Mouse (Mus musculus): ENCODE measurements around the gene Ccdc51. TPM values are rescaled to one million over a fixed set of nuclear protein-coding genes. Genes with fewer than 3 reads are reported as not detected.
A peak's percentile ranks its signal among the peaks of the same experiment; 100 is the strongest.

The Ccdc51 gene
- polyA plus RNA-seq, 1 experiment from 2014 or later: 14.2 TPM

DNA sequence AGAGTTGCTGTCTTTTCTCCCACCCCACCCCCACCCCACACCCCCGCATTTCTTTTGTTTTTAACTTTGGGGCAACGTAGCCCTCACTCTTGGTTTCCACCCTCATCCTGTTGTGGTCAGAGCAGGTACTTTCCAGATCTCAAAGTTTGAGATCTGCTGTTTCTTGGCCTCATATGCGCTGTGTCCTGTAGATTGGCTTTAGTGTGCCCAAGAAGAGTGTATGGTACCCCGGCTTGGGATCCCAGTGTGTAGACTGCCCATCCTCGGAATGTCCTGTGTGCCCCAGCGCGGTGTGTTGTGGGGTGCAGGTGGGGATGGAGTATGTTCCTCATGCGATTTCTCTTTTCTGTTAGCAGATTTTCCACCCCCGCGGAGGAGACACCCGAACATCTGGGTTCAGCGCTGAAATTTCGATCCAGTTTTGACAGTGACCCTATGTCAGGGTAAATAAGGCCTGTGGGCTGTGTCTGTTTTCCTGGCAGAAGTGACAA is 31.2 kb upstream of the Ccdc51 start:
- H3K9ac ChIP-seq: no peak overlapping the region
- no peaks in the 10 kb centered on the region for H3K9me3 ChIP-seq (replicated peaks)
- H3K4me1 ChIP-seq (replicated peaks): peaks cover 14% of the 10 kb centered on the region
- H3K4me2 ChIP-seq: no peak overlapping the region
- 84% methylated on average over 13 of the region's 13 CpGs for whole genome bisulfite sequencing
- ATAC-seq (replicated peaks; ENCODE audit: insufficient number of reproducible peaks, insufficient read depth, low FRiP score, low read depth): no peak
- H3K4me3 ChIP-seq: no peak overlapping the region; the same call in 1 of the 2 replicates
- H3K27ac ChIP-seq: no peak overlapping the region
- no peaks in the 10 kb centered on the region for H3K36me3 ChIP-seq
- H3K27me3 ChIP-seq: no peaks in the 10 kb centered on the region

DNA sequence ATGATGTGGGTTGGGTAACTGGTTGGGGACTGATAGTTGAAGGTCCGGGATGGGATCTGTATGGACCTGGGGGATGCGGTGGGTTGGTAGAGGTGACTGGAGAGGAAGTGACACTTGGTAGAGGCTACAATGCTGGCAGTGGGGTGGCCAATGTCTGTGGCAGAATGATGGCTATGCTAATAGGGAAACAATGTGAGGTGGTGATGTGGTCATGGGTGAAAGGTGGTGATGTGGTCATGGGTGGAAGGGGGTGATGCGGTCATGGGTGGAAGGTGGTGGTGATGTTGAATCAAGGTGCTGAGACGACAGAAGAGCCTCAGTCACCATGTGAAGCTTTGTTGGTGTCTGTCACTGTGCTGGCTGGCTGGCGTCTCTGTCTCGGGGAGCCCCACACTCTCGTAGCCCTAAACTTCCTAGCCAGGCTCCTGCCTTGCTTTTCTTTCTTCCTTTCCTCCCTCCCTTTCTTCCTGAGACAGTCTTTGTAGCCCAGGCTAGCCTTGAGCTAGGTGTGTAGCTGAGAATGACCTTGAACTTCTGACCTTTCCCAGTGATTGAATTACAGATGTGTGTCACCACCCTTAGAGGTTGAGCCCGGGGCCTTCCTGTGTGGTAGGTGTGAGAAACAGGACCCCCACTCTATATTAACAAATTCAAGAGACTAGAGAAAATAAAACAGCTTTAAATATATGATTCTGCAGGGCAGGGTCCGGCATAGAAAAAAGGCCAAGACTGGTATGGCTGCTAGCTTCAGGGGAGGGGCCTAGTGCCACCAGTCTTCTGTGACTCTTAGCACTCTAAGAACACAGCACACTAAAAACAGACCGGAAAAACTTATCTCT is 30.4 kb upstream of the Ccdc51 start:
- no peaks in the 10 kb centered on the region for H3K36me3 ChIP-seq
- no peak for ATAC-seq (replicated peaks; ENCODE audit: insufficient number of reproducible peaks, insufficient read depth, low FRiP score, low read depth)
- H3K27me3 ChIP-seq: no peaks in the 10 kb centered on the region
- no peak overlapping the region for H3K4me3 ChIP-seq
- 86% methylated on average over 10 of the region's 10 CpGs for WGBS
- H3K27ac ChIP-seq: no peak overlapping the region
- no peaks in the 10 kb centered on the region for H3K9me3 ChIP-seq (replicated peaks)
- H3K4me2 ChIP-seq: no peak overlapping the region
- peaks cover 14% of the 10 kb centered on the region for H3K4me1 ChIP-seq (replicated peaks)
- H3K9ac ChIP-seq: no peak overlapping the region

DNA sequence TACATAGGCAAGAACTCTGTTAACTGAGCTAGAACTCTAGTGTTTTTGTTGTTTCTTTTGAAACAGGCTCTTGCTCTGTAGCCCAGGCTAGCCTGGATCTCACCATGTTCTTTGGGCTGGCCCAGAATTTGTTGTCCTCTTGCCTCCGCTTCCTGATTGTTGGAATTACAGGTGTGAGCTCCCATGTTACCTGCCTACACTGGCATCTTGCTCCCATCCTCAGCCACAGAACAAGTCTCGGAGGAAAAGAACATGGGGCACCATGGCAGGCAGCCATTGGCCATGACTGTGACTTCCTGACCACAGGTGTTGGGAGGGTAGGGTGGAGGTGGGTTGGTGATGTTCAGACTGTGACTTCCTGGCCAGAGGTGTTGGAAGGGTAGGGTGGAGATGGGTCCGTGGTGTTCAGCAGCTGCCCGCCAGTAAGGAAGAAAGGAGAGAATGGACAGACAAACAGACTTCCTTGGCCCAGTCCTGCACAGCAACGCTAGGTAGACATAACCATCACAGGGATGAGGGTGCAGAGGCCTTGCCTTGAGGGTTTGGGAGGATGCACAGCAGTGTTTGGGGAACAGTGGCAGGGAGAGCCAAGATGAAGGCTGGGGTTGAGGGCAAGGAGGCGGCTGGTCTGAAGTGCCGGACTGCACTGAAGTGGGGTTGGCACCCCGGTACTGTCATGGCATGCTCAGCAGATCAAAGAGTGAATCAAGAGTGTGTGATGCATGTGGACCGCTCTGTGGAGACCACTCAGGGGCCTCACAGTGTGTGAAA is 29.6 kb upstream of the Ccdc51 start:
- no peak for ATAC-seq (replicated peaks; ENCODE audit: insufficient number of reproducible peaks, insufficient read depth, low FRiP score, low read depth)
- Histone ChIP-seq H3K27ac (no peak overlapping the region), H3K4me3 (no peak overlapping the region), H3K27me3 (no peaks in the 10 kb centered on the region), H3K36me3 (peaks cover 7% of the 10 kb centered on the region; the same call in 1 of the 2 replicates), H3K9ac (no peak overlapping the region), H3K4me1 (replicated peaks) (peaks cover 15% of the 10 kb centered on the region), H3K9me3 (replicated peaks) (no peaks in the 10 kb centered on the region), H3K4me2 (no peak overlapping the region)
- WGBS: 87% methylated on average over 9 of the region's 9 CpGs

DNA sequence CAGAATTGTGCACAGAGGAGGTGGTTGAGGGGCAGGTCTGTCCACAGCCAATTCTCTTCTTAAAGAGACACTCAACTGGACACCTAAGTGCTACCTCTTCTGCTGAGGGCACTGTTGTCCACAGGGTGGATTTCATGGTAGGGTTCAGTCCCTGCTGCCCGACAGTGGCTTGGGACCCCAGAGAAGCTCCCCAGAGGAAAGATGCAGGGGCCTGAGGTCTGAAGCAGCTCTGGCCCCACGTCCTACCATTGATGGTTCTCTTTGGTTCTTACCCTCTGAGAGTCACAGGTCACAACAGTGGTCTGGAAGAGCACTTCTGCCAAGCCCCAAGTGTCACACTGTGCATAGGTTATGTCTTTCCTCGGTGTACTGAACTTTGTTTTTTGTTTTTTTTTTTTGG is 28.9 kb upstream of the Ccdc51 start:
- Histone ChIP-seq H3K9ac (no peak overlapping the region), H3K4me3 (no peak overlapping the region), H3K4me2 (no peak overlapping the region), H3K9me3 (replicated peaks) (no peaks in the 10 kb centered on the region), H3K4me1 (replicated peaks) (peaks cover 21% of the 10 kb centered on the region), H3K27ac (no peak overlapping the region), H3K36me3 (peaks cover 14% of the 10 kb centered on the region), H3K27me3 (no peaks in the 10 kb centered on the region)
- 75% methylated on average over 3 of the region's 3 CpGs for WGBS
- no peak for ATAC-seq (replicated peaks; ENCODE audit: insufficient number of reproducible peaks, insufficient read depth, low FRiP score, low read depth)

DNA sequence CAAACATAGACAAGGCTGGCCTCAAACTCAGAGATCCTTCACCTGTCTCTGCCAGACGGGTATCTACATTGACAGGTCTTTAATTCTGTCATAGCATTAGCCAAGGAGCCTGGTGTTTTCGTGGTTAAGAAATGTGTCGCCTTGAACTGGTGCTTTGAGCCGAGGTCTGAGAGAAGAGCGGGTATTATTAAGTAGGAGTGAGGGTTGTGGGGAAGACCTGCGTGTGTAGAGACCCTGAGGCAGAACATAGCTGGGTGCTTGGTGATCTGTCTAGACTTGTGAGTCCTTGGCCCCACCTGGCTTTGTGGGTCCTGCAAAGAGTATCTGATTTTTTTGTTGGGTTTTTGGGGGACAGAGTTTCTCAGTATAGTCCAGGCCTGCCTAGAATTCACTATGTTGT is 28.4 kb upstream of the Ccdc51 start:
- no peak overlapping the region for H3K9ac ChIP-seq
- H3K27me3 ChIP-seq: no peaks in the 10 kb centered on the region
- H3K27ac ChIP-seq: peak overlapping the region; percentile 79
- peaks cover 16% of the 10 kb centered on the region for H3K36me3 ChIP-seq
- no peaks in the 10 kb centered on the region for H3K9me3 ChIP-seq (replicated peaks)
- H3K4me2 ChIP-seq: no peak overlapping the region
- no peak for ATAC-seq (replicated peaks; ENCODE audit: insufficient number of reproducible peaks, insufficient read depth, low FRiP score, low read depth)
- peaks cover 26% of the 10 kb centered on the region for H3K4me1 ChIP-seq (replicated peaks)
- WGBS: 73% methylated on average over 6 of the region's 6 CpGs
- H3K4me3 ChIP-seq: no peak overlapping the region

DNA sequence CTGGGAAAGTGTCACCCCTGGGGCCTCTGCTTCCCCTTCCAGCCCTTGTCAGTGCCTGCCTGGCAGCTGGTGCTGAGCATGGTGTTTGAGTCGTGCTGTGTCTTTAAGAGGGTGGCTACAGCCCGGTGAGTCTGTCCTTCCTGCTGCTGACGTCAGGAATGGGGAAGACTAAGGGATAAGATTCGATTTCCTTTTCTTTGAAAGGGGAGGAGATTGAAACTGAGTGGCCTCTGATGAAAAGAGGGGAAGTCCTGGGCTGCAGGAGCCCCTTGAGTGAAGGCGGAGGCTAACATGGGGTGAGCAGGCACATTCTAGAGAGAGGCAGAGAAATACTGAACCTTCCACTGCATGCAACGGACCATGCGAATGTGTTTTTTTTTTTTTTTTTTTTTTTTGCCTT is 27.6 kb upstream of the Ccdc51 start:
- 10% methylated on average over 7 of the region's 7 CpGs for WGBS
- Histone ChIP-seq H3K9ac (peak overlapping the region; percentile 36; the same call in 1 of the 2 replicates), H3K4me2 (peak overlapping the region; percentile 57), H3K4me3 (peak overlapping the region; percentile 41), H3K9me3 (replicated peaks) (no peaks in the 10 kb centered on the region), H3K36me3 (peaks cover 16% of the 10 kb centered on the region), H3K27me3 (no peaks in the 10 kb centered on the region), H3K4me1 (replicated peaks) (peaks cover 34% of the 10 kb centered on the region), H3K27ac (peak overlapping the region; percentile 79)
- peak; percentile 78 for ATAC-seq (replicated peaks; ENCODE audit: insufficient number of reproducible peaks, insufficient read depth, low FRiP score, low read depth)

DNA sequence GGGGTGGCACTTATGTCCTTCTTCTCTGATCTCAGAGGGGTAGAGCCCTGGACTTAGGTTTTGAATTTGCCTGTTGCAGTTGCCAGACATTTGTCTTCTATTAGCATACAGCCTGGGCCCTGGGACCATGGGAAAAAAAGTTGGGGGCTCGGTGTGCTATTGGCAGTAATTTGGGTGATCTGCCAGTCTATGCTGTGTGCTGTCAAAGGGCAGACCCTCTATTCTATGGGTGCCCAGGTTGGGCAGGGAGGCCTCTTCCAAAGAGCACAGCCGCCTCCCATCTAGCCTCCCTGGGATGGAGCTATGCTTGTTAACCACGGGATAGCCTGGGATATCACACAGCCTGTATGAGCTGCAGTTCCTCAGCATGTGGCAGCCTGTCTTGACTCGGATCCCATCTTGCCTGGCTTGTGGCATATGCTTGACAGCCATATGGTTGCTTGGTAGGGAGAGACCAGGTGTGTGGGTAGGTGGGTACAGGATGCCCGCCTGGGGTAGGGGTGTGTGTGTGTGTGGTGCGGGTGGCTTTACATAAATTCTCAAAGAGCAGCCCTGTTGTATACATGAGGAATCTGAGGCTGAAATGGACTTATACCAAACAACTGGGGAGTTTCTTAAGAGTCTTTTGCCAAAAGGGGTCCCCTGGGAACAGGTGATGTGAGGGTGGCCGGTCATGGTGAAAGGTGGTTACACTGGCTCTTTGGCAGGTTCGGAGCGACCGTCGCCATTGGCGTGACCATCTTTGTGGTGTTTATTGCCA is 26.8 kb upstream of the Ccdc51 start:
- peaks cover 16% of the 10 kb centered on the region for H3K36me3 ChIP-seq
- no peaks in the 10 kb centered on the region for H3K9me3 ChIP-seq (replicated peaks)
- H3K27me3 ChIP-seq: no peaks in the 10 kb centered on the region
- peak overlapping the region; percentile 41 for H3K4me3 ChIP-seq
- no peak for ATAC-seq (replicated peaks; ENCODE audit: insufficient number of reproducible peaks, insufficient read depth, low FRiP score, low read depth)
- peak overlapping the region; percentile 79 for H3K27ac ChIP-seq
- peaks cover 36% of the 10 kb centered on the region for H3K4me1 ChIP-seq (replicated peaks)
- peak overlapping the region; percentile 57 for H3K4me2 ChIP-seq
- WGBS: 90% methylated on average over 12 of the region's 12 CpGs
- H3K9ac ChIP-seq: peak overlapping the region; percentile 36

DNA sequence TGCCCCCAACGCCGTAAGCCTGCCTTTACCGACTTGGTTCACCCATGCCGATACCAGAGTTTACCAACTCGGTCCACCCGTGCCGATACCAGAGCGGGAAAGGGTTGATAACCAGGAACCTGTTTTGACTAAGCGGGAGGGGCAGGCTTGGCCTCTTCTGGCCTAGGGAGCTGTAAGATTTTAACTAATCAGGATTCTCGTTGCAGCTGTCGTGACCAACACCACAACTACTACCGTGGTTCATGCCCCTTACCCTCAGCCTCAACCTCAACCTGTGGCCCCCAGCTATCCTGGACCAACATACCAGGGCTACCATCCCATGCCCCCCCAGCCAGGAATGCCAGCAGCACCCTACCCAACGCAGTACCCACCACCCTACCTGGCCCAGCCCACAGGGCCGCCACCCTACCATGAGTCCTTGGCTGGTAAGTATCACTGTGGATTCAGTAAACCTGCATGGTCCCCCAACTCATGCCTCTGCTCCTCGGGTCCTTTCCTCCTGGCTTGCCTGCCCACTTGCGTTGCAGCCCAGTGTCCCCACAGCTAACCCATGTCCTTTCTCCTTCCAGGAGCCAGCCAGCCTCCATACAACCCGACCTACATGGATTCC is 26.1 kb upstream of the Ccdc51 start:
- Histone ChIP-seq H3K9me3 (replicated peaks) (no peaks in the 10 kb centered on the region), H3K9ac (no peak overlapping the region), H3K4me2 (no peak overlapping the region), H3K36me3 (peaks cover 16% of the 10 kb centered on the region), H3K4me1 (replicated peaks) (peaks cover 36% of the 10 kb centered on the region), H3K27ac (no peak overlapping the region), H3K27me3 (no peaks in the 10 kb centered on the region), H3K4me3 (no peak overlapping the region)
- no peak for ATAC-seq (replicated peaks; ENCODE audit: insufficient number of reproducible peaks, insufficient read depth, low FRiP score, low read depth)
- WGBS: 90% methylated on average over 17 of the region's 17 CpGs

DNA sequence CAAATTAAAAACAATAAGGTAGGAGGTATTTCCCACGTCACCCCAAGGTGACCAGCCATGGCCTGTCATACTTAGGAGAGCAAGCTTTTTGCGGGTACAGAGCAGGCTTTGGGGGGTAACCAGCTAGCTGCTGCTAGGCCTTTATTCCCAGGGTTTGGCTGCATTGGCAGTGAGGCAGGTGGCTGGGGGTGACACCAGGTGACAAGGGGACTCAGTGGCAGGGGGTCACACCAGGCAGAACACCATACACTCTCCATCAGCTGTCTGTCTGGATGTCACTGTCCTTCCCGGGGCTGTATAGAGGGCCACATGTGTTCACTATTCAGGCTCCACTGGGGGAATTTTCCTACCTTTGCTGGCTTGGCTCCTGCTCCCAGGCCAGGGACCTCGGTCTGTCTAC is 25.4 kb upstream of the Ccdc51 start:
- no peaks in the 10 kb centered on the region for H3K27me3 ChIP-seq
- no peak for ATAC-seq (replicated peaks; ENCODE audit: insufficient number of reproducible peaks, insufficient read depth, low FRiP score, low read depth)
- H3K9me3 ChIP-seq (replicated peaks): no peaks in the 10 kb centered on the region
- peaks cover 16% of the 10 kb centered on the region for H3K36me3 ChIP-seq
- H3K4me2 ChIP-seq: no peak overlapping the region
- no peak overlapping the region for H3K27ac ChIP-seq
- no peak overlapping the region for H3K9ac ChIP-seq
- WGBS: 83% methylated on average over 4 of the region's 4 CpGs
- H3K4me3 ChIP-seq: no peak overlapping the region
- H3K4me1 ChIP-seq (replicated peaks): peaks cover 36% of the 10 kb centered on the region

DNA sequence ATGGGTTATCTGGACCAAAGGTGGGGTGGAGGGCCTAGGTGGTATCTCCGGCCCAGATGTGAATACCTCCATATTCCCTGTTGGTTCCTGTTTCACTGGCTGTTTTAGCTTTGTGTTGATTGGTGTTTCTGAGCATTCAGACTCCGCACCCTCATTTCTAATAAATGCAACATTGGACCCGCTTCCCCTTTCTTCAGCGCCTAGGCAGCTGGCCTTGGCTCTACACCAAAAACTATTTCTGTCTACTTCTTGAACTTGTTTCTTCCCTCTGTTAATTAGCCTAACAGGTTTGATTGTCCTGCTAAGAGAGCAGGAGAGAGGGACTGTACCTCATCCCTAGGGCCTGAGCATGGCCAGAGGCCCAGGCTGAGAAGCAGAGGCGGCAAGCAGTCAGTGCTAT is 24.8 kb upstream of the Ccdc51 start:
- peaks cover 16% of the 10 kb centered on the region for H3K36me3 ChIP-seq
- no peak for ATAC-seq (replicated peaks; ENCODE audit: insufficient number of reproducible peaks, insufficient read depth, low FRiP score, low read depth)
- no peaks in the 10 kb centered on the region for H3K9me3 ChIP-seq (replicated peaks)
- peaks cover 36% of the 10 kb centered on the region for H3K4me1 ChIP-seq (replicated peaks)
- 87% methylated on average over 5 of the region's 5 CpGs for WGBS
- no peaks in the 10 kb centered on the region for H3K27me3 ChIP-seq
- 0 out of 2 replicates have a peak overlapping the region, but pooled peaks have one; percentile 69 for H3K4me2 ChIP-seq
- H3K27ac ChIP-seq: peak overlapping the region; percentile 22; the same call in 1 of the 2 replicates
- H3K4me3 ChIP-seq: no peak overlapping the region
- H3K9ac ChIP-seq: no peak overlapping the region

Data from heart, embryonic 15.5 days (tissue).